Mouse (Mus musculus) cerebellum, postnatal 25 days (tissue): ENCODE results near the gene Sh3bp2.

Experiments
- DNase-seq, 2 experiments: peaks; one replicate each; pipeline ENCODE4 v3.0.0; 2021; ENCODE audit warnings: mixed read lengths in 2 of 2

Sh3bp2 gene

GRCm38 (mm10) chr5:34525663-34526476, at the start of gene Sh3bp2:
Gene Sh3bp2, plus strand, starts transcription at chr5:34525838.
- peak; percentile 86 to 93 for DNase-seq

- no peak for DNase-seq
Observed at GRCm38 (mm10) chr5:34480926-34481325, 44.7 kb upstream of the Sh3bp2 start.

- no peak for DNase-seq
Observed at GRCm38 (mm10) chr5:34485731-34486130, 39.9 kb upstream of the Sh3bp2 start.

GRCm38 (mm10) chr5:34487320-34488090, 38.1 kb upstream of the Sh3bp2 start:
- no peak for DNase-seq

GRCm38 (mm10) chr5:34488741-34489417, 36.8 kb upstream of the Sh3bp2 start:
- DNase-seq = no peak

DNA sequence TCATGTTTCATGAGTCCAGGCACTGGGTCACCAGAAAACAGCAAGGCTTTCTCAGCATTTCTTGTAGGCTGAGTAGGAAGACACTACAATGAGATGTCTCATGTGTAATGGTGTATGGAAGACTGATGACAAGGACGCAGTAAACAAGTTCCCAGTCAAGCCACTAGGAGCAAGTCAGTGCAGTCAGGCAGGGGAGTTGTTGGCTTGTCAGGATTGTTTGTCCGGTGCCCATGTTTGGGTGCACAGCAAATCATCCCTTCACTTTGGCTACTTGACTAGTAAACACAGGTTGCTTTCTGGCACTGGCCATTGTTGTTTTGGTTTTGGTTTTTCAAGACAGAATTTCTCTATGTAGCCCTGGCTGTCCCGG, 36.2 kb upstream of the Sh3bp2 start:
- no peak for DNase-seq

GRCm38 (mm10) chr5:34496745-34497144, 28.9 kb upstream of the Sh3bp2 start:
- DNase-seq = no peak

GRCm38 (mm10) chr5:34500886-34501285, 24.8 kb upstream of the Sh3bp2 start:
- no peak for DNase-seq

DNA sequence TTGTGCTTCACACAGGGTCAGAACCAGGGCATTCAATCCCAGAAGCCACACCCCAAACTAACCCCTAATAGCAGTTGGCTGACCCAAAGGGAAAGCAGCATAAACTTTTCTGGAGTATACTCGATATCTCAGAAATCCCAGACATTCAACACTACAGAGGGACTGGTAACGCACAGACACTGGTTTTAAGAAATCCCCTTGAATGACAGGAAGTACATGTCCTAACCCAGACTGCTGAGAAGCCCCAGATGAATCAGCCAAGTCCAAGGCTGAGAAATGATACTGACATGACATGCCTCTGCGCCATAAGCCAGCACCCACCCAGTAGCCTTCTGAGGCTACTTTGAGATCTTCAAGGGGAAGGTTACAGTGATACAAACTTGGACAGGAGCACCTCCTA, 24.1 kb upstream of the Sh3bp2 start:
- DNase-seq = no peak

- DNase-seq = no peak
Observed at GRCm38 (mm10) chr5:34502411-34502810, 23.2 kb upstream of the Sh3bp2 start.

DNA sequence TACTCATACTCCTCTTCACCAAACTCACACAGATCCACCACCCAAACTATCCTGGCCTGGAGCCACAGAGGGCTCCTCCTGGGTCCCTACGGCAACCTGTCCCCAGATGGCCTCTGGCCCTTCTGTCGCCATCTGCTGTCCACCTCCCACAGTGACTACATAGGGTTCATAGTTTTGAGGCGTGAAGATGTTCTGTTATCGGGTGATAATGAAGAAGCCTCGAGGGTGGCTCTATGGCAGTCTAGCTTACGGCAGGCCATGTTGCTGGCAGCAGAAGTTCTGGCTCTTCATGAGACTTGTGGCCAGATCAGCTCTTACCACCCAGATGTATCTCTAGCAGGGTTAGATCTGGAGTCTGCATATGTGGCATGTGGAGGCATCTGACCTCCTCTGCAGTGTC, 22.8 kb upstream of the Sh3bp2 start:
- no peak for DNase-seq

- no peak for DNase-seq
Observed at GRCm38 (mm10) chr5:34512486-34512885, 13.2 kb upstream of the Sh3bp2 start.

DNA sequence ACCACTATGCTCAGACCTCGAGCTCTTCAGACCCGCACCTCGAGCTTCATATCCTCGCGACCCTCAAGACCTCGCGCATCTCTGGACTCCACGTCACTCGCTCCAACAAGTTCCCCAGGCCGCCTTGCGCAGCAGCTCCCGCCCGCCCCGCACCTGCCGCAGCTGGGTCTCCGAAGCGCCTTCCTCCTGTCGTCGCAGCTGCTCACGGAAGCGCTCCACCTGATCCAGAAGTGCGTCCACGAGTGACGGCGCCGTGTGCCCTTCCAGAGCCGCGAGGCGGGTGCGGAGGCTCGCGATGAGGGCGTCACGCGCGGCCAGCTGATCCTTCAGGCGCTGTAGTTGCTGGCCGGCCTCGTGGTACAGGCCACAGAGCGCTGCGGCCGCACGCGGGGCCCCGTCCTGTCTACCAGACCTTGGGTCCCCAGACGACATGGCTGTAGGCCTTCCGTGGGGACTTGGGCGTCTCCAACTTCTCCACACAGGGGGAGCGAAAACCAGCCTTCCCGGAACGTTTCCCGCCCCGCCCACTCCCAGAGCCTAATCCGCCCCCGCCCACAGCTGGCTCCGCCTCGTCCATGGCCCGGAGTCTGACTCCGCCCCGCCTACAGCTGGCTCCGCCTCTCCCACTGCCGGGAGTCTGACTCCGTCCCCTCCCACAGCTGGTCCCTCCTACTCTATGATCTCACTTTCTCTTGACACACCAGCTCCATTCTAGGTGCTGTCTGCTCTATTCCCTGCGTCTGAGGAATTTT, 12.0 kb upstream of the Sh3bp2 start, which contains the start of gene Tnip2:
Tnip2 (minus strand) TSS at position 526 of the 752 bp plus-strand sequence.
- peak; percentile 62 to 82 for DNase-seq

GRCm38 (mm10) chr5:34514218-34514566, 11.4 kb upstream of the Sh3bp2 start:
- no peak for DNase-seq

DNA sequence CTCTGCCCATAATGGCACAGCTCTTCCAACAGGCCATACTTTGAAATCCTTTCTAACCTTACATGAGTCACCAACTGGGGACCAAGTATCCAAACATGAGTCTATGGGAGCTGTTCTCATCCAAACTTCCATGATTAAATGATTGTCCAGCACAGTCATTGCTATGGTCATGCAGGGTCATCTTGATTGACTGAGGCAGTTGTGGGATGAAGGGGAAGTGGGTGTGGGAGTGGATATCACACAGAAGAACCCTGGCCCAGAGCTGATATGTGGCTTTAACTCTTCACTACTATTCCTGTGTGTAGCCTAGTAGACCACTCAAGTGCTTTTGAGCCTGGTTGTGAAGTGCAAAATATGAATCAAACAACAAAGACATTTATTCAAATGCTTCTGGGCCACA, 10.5 kb upstream of the Sh3bp2 start:
- no peak for DNase-seq

GRCm38 (mm10) chr5:34517913-34518312, 7.7 kb upstream of the Sh3bp2 start:
- DNase-seq = peak; percentile 75 to 89

DNA sequence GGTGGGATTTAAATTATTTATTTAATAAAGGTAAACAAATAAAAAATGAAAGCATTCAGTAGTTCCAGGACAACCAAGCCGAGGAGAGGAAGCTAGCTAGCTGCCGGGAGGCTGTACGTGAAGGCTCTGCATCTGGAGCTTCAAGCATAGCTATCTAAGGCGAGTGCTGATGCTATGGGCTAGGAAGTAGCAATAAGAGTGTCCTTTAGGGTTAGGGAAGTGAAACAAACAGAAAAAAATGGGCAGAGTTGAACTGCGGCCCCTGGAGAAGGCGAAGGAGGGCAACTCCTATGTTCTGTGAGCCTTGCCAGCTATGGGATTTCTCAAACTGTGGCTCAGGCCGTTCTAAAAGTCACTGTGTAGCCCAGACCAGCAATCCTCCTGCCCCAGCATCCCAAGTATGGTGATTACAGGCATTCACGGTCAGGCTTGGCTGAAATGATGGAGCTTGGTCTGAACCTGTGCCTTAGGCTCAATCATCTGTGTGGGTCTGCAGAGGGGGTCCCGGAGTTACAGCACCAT, 6.2 kb upstream of the Sh3bp2 start:
- DNase-seq = no peak

DNA sequence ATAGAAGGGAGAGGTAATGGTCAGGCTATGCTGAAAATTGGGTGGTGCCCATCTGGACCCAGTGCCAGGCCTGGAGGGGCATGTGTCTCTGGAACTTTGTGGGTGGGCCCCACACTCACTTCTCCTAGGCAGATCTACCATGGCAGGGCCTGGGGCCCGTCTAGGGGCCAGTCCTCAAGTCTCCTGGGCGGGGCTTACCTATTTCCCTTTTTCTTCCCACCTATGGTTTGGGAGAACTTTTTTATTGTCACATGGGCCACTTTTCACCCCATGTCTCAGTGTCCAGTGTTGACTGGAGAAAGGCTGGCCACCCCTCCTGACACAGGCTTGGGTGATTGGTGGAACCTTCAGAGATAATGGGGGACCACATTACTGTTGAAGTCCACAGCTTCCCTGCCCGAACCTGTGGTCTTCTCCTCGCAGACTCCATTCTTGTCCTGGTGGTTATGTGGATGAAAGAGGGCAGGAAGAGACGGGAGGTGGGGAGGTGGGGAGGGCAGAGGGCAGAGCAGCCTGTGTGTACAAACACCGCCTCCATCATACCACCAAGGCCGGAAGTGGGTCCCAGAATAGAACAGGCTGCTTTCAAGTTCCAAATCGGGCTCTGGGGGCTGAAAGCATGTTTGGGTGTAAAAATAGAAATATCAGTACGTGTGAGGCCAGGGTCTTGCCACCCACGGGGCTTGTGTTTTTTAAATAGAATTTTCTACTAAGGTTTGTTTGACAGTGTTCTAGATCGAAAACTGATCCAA, 5.0 kb upstream of the Sh3bp2 start:
- no peak for DNase-seq

DNA sequence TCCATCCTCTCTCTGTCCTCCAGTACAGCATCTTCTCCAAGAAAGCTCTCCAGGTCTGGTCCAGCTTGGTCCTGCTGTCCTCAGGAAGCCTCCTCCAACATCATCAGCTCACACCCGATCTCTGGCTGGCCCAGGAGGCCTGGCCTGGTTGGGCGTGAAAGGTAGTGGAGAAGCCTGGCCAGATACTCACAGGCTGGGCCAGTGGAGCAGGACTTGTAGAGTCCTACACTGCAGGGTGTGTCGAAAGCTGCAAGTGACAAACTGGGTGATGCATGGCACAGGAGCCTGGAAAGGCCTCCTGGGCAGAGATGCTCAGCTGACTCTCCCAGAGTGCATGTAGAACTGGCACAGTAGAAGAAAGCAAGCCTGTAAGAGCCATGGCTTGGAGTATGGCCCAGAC, 4.3 kb upstream of the Sh3bp2 start:
- DNase-seq = no peak

GRCm38 (mm10) chr5:34523958-34524485, 1.6 kb upstream of the Sh3bp2 start:
- no peak for DNase-seq

DNA sequence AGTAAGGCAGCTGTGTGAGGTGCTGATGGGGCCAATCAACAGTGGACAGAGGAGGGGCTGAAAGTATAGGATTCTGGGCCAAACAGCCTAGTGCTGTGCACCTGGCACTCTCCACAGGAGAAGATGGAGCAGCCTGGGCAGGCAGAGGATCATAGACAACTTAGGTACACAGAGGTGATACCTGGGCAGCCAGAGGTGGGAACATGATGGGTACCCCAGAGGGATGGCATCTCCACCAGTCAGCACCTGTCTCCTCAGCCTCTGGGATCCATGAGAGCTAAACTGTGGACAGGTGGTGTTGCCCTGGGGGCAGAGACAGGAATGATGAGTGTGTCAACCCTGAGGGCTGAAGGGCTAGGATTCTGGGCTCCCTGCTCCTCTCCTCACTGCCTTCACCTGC, 1.1 kb upstream of the Sh3bp2 start:
- DNase-seq = no peak

- no peak for DNase-seq
Observed at GRCm38 (mm10) chr5:34526477-34526775, 788 bp downstream of the Sh3bp2 start.
